Mouse (Mus musculus) testis, postnatal 10 days (tissue): ENCODE measurements around the gene Baz2b.

Source experiments
- DNase-seq: peaks from one replicate; pipeline ENCODE4 v3.0.0; 2021; ENCODE audit warnings: low spot score

Gene Baz2b

DNA sequence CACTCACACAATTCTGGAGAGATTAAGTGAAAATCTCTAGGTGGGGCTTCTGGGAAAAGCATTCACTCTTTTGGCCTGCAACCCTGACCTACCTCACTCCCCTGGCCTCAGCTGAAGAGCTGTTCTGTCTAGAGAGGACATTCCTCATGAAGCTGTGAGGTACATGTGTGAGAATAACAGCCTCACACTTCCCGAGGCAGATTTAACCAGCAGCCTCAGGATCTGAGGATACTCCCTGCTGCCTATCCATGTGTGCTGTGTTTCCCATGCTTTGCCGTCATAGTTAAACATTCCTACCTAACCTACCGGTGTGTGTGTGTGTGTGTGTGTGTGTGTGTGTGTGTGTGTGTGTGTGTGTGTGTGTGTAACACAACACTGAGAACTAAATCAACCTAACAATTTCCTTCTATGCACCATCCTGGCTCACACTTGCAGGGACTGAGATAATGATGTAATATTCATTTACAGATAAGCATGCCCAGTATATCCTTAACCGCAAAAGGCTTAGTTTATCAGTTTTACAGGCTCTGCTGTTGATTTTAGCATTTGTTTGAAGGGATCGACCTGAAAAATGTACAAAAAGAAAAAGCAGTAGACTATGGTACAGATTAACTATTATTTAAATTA lies 206.5 kb downstream of the Baz2b start:
- no peak for DNase-seq

DNA sequence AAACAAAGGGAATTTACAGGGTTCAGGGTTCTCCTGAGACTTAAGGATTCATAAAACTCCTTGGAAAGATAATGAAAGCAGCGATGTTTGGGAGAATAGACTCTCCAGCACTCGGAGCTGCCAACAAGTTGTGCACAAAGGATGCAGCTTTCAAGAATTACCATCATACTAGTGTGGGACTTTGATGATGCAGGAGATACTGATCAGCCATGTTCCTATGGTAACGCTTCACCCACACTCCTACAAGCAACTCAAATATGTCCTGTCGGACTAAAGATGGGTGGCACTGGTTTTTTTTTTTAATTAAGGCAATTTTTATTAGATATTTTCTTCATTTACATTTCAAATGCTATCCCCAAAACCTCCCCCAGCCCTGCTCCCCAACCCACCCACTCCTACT lies 209.4 kb downstream of the Baz2b start:
- DNase-seq = no peak

DNA sequence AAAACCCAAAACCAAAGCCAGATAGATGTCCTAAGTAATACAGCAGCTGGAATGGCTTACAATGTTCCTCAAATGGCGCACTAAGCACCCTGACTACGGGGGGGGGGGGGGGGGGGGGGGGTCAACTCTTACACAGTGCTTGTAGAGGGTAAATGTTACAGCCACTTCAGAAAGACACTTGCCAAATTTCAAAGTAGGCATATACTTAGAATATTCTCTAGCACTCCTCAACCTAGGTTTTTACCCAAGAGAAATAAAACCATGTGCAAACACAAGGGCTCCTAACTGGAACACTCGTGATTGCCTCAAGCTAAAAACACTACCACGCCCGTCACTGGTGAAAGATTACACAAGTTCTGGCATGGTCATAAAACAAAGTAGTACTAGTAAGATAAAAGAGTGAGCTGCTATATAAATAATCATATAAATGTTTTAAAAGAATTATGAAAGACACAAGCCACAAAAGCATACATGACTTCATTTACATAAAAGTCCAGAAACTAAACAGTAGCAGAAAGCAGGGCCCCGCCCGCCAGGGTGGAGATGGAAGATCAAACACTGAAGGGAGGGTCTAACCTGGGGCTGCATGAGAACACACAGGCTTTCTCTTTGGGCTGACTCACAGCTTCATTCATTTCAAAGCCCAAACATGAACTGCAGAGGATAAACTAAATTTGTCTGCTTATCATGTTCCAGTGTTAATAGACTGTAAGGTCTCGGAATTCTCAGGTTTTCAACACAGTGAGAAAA lies 212.0 kb downstream of the Baz2b start:
- DNase-seq = no peak

DNA sequence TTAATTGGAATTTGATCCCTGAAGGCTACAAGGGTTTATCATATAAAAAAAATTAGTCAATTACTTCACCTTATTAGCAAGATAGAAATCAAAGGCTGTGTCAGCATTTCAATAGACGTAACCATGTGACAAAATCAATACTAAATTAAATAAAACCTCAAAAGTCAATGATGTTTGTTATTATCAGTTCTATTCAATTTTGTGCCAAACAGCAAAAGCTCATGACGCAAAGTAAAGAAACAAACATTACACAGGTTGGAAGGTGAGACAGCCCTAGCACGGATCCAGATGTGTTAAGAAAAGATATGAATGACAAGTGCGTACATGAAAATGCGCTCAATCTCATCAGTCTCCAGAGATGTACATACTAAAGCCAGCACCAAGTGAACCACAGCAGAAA lies 212.7 kb downstream of the Baz2b start:
- DNase-seq = no peak

DNA sequence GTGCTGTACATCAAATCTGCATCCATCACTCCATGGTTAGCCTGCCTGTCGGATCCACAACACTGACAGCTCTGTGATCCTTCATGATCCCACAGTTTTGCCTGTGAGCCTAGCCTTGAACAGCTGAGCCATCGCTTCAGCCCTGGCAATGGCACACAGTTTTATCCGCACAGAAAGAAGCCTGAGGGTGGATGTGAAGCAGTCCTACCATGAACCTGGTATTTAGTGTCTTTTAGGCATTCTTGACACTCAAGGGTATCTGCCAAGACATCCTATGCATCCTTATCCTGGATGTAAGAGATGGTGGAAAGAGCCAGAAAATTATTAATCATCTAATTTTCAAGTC lies 216.5 kb downstream of the Baz2b start:
- DNase-seq = no peak

DNA sequence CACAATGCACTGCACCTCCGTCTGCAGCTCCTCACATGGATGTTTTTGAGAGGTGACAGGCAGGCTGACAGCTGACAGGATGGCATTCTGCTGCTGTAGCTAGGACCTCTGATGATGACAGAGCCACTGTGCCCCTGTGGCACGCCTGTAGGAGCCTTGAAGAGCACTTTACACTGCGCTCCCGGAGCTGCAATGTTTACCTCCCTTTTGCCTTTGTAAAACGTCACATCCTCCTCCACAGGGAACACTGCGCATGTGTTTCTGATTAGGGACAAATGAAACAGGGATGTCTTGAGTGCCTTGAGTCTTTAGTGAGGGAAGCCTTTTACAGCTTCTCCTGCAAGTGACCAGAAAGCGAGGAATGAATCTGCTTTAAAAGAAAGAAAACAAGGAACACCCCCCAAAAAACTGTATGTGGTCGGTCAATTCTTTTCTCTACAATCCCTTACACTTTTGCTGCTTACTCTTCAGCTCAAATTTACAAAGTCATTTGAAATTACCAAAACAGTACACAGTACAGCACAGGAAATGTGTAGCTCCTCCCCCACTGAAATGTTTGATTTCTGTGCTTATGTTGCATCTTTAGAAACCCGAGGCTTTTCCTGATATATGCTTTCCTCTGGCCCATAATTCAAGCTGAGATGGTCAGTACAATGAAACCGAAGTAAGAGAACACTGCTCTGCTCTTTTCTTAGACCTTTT lies 217.0 kb downstream of the Baz2b start:
- DNase-seq = no peak

DNA sequence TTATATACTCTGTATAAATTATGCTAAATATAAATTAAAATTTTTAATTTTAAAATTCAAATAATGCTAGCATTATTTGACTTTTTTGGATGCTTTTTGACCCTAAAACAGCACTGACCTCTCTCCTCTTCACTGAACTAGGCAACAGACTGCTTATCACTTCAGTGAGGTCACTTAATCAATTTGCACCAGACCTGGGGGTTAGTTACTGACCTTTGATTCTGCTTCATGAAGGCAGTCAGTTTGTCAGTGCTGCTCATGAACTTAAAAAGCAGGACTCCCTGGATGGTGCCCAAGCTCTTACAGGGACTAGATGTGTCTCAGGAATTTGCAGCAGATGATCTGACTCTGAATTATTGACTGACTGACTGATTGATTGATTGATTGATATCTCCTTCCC lies 217.9 kb downstream of the Baz2b start:
- DNase-seq = no peak

DNA sequence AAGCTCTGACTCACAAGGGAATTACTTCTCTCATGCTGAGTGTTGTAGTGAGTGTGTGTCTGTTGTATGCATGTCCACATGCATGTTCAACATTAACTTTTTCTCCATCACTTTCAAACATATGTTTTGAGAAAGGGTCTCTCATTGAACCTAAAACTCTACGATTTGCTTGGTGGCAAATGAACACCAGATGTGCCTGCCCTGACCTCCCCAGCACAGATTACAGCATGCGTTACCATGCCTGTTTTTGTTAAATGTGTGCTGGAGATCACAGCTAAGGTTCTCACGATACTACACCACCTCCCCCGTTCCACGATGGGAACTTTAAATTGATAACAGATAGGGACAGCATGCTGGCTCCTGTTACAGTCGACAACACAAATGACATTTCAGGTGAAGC lies 222.1 kb downstream of the Baz2b start:
- no peak for DNase-seq

DNA sequence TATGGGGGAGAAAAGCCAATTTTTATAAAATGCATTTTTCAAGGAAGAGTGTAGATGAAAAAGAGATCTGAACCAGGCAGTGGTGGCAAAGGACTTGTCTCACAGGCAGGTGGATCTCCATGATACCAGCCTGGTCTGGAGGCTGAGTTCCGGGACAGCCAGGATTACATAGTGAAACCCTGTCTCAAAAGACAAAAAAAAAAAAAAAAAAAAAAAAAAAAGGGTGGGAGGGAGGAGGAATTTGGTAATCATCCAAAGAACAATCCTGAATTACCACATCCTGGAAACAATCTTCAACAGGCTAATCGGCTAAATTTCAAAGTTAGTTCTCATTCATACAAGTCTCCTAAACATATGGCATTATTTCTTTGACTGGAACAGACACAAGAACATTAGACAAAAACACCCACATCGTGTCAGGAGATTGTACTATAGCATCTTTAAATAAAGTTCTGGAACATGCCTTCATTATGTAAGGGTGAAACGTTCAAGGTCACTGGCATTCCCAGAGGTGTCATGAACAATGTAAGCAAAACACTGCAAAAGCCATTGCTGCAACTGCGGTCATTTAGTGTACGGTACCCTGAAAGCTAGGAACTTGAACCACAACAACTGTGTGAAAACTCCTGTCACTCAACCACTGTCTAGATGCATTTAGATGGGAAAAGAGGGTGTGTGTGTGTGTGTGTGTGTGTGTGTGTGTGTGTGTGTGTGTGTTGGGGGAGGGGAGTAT lies 230.0 kb downstream of the Baz2b start:
- no peak for DNase-seq

DNA sequence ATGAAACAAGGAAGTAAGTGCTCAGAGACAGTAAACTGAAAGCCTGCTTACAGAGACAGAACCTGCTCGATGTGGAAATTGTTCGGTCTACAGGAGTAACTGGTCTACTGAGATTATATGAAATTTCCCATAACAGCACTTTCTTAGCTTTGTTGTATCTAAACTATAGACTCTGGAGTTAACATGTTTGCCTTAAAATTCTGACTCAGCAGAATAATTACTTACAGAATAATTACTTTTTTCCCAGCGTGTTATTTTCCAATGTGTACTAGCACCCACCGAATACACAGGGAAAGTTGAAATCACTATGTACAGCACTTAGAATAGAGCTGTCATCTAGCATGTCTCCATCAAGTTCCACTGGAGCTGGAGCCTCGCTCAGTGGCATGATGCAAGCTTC lies 233.0 kb downstream of the Baz2b start:
- no peak for DNase-seq

DNA sequence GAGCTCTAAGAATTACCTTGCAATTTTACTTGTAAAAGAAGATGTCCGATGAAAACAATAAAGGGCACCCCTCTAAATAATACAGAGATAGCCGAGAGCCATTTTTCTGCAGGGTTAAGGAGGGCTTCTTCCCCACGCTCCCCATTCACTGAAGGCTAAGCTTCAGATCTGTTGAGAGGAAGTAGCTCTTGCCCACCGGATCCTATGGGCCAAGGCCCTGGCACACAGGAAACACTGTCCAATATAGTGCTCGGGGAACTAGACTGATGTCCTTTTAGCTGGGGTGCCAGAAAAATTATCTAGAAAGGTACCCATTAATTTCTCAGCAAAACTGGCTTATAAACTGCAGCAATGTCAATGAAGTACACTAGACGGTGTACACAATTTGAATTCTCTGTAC lies 233.9 kb downstream of the Baz2b start:
- no peak for DNase-seq

DNA sequence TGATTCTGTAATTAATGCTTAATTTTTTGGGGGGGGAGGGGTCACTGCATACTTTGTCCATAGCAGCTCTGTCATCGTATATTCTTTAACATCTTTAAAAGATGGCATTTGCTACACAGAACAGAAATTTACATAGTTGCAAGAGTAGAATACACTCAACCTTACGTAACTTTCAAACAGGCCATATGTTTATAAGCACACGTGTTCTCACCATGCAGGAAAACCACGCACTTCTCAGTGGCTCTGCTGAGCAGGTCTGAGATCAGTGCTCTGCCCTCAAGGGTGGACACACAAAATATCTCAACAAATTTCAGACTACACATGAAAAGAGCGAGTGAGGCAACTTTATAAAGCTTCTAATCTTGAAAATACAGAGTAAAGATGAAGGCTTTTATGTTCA lies 235.7 kb downstream of the Baz2b start:
- no peak for DNase-seq

DNA sequence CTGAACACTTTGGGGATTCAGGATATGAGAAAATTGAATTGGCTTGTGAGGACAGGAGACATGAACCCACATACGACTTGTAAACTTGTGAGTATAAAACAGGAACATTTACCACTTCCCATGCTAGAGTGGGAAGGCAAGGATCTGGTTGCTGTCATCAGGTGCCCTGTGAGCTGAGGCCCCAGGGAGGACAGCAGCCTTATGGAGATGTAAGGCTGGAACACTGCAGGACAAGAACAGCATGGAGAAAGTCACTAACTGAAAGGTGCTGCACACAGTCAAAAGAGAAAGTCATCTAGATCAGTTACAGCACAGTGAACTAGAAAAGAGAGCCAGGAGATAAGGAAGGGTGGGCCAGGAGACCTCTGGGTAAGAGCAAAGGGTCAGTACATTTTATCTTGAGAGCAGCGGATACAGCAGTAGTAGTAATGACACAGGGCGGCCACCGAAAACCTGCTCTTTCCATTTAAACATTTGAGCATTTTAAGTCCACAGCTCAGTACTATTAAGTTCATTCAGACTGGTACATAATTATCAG lies 236.5 kb downstream of the Baz2b start:
- DNase-seq = no peak

DNA sequence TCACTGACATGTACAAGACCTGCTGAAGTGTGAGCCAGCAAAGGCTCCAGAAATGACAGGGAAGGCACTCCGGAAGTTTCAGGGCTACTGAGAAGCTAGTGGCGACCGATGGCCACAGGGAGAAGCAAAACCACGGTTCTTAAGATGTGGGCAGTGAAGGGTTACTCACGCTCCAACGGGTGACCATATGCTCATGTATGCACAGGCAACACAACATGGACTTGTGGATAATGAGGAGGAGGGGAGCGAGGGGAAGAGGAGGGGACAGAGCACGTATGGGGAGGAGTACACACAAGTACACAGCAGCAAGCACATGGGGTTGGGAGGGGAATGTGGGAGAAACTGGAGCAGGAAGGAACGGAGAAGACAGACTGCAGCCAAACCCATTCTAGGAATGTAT lies 239.1 kb downstream of the Baz2b start:
- DNase-seq = no peak

DNA sequence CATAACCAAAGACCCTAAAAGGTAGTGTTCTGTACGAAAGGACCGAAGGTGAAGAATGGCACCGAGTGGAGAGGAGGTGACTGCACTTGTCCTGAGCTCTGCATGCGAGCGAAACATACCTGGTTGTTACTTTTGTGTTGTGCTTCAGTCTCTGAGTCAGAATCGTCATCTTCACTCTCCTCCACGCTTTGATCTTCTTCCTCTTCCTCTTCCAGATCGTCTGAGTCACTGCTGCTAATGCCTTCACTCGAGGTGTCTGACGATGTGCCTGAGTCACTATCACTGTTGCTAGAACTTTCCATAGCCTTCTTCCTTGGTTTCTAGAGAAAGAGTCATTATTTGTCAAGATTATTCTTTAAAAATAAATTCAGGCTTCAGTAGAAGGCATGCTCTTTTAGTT lies 240.5 kb downstream of the Baz2b start:
- no peak for DNase-seq

DNA sequence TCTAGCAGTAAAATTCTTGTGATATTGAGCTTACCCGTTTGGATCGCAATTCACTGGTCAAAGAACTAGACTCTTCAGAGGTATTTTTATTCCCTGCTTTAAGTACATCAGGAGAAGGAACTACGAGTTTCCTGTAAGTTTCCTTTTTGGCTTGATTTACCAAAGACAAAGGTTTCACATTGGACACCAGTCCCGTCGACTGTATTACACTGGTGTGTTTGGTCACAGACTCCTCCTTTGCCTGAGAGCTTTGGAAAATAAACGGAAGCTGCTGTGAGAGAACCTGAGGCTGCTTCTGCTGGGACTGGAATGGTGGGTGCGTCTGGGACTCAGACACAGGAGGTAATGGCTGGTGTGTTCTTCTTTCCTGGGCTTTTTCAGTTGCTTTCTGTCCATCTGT lies 241.0 kb downstream of the Baz2b start:
- DNase-seq = no peak

DNA sequence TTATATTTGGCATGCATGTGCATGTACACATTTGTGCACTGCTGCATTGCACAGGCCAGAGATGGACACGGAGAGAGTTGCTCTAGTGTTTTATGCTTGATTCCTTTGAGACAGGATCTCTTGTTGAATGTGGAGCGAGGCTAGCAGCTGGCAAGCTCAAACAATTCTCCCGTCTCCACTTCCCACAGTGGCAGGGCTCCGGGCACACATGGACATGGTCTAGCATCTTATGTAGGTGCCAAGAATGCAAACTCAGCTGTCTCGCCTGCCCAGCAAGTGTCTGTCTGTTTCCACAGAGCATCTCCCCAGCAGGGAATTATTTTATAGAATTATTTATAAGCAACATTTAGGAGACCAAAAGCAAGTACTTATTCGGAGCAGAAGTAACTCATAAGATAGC lies 243.2 kb downstream of the Baz2b start:
- no peak for DNase-seq

DNA sequence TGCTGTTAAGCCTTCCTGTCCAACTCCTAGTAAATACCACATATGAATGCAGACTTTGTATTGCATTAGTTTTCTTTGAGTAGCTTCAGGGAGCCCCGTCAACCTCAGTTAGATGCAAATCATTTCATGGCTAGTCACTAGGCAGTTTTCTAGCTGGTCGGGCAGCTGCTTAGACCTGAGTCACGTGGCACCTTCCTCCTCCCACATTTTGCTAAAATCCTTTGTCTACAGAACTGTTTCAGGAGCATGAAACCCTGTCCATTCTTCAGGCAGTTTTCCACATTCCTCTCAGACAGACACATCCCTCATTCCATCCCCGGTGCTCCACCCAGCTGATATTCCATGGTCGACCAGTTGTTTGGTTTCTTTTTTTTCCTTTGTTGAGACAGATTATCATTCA lies 246.6 kb downstream of the Baz2b start:
- no peak for DNase-seq

DNA sequence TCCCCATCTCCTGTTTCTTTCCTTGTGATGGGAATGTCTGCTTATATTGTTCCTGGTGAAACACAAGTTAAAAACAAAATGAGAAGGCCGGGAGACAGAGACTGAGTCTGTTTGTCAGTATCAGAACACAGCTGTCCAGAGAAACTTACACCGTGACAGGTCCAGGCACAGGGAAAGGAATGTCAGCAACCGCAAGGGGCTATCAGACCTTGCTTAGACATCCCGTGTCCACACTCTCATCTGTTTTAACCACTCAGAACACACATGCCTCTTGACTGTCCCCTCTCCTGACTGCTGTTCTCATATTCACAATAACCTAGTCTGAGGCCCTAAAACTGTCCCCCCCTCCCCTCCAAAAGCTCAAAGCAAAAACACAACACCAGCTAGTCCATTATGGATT lies 247.1 kb downstream of the Baz2b start:
- DNase-seq = no peak

DNA sequence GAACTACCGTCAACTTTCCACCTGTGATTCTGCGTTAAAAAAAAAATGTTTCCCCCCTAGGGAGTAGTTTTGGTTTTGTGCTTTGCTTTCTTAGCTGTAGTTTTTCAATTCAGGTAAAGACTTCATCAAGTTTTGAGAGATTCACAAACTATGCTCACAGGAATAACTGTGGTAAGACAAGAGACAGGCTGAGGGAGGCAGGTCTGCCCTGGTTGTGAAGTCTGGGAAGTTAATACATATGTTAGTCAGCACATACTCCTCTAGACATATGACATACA lies 249.2 kb downstream of the Baz2b start:
- no peak for DNase-seq

DNA sequence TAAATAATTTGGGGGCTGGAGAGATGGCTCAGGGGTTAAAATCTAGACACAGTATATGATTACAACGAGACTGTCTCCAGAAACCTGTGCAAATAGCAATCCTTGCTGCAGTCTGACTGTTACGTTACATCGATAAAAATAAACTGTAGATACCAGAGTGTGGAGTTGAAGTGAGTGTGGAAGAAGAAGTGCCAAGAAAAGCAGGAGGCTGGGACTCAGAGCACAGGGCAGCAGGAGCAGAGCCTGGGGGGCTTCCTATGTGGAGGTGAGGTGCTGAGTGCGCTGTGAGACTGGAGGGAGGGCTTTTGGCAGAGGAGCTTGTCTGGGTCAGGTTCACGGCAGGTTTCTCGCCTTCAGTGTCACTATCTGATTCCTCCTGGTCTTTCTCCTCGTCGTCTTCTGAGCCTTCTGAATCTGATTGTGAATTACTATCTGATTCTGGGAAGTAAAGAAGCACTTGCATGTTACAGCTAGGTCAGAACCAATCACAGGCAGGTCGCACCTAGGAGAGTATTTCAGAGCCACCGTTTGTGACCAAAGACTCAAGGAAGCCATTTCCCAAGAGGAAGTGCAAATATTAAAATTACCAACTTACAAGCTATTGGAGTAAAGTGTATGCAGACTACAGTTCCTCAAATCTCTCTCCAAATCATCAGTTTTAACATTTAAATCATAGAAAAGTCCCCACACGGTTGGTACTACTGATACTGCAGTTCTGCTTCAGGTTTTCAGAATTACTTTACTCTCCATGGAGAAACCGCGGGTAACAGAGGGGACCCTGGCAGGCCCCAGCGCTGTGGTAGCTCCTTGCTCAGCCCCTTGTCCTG lies 249.8 kb downstream of the Baz2b start:
- no peak for DNase-seq

DNA sequence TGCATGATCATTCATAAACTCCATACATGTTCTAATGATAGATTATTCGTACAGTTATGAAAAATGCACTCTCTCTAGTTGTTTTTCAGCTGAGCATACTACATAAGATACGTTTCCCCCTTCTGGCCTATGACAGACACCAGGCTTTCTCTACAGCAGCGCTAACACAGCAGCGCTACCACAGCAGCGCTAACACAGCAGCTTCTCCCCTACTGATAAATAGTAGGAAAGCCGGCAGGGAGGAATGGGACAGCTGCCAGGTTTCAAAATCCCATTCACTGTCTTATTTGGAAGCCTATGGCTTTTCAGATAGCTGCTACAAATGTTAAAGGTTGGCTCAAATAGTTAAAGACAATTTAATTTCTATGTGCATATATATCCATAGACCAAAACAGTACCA lies 251.1 kb downstream of the Baz2b start:
- peak; percentile 49 for DNase-seq
